Mouse (Mus musculus) lung, postnatal 10 days (tissue): ENCODE results near the gene Slc22a12.

Experiments used
- DNase-seq: peaks from one replicate; pipeline ENCODE4 v3.0.0; 2021

Slc22a12 gene

GRCm38 (mm10) chr19:6513389-6514139, 29.3 kb downstream of the Slc22a12 start:
- DNase-seq: no peak

GRCm38 (mm10) chr19:6510546-6510945, 32.3 kb downstream of the Slc22a12 start:
- no peak for DNase-seq

- no peak for DNase-seq
Measured at GRCm38 (mm10) chr19:6509881-6510280, 33.0 kb downstream of the Slc22a12 start.

GRCm38 (mm10) chr19:6507393-6507792, 35.4 kb downstream of the Slc22a12 start:
- DNase-seq: no peak

GRCm38 (mm10) chr19:6504656-6505045, 38.2 kb downstream of the Slc22a12 start:
- no peak for DNase-seq

- peak; percentile 25 for DNase-seq
Measured at GRCm38 (mm10) chr19:6503926-6504655, 38.7 kb downstream of the Slc22a12 start.

- peak; percentile 71 for DNase-seq
Measured at GRCm38 (mm10) chr19:6502543-6503319, 40.1 kb downstream of the Slc22a12 start.

GRCm38 (mm10) chr19:6502035-6502541, 40.7 kb downstream of the Slc22a12 start:
- DNase-seq: peak; percentile 38

GRCm38 (mm10) chr19:6500636-6501025, 42.2 kb downstream of the Slc22a12 start:
- DNase-seq: no peak

GRCm38 (mm10) chr19:6499860-6500635, 42.8 kb downstream of the Slc22a12 start:
- DNase-seq: no peak

GRCm38 (mm10) chr19:6498350-6499131, 44.3 kb downstream of the Slc22a12 start:
- no peak for DNase-seq

GRCm38 (mm10) chr19:6497803-6498202, 45.0 kb downstream of the Slc22a12 start:
- DNase-seq: no peak

- DNase-seq: peak; percentile 31
Measured at GRCm38 (mm10) chr19:6497150-6497801, 45.6 kb downstream of the Slc22a12 start.

GRCm38 (mm10) chr19:6496462-6497149, 46.2 kb downstream of the Slc22a12 start:
- no peak for DNase-seq

GRCm38 (mm10) chr19:6495714-6496113, 47.1 kb downstream of the Slc22a12 start:
- no peak for DNase-seq

GRCm38 (mm10) chr19:6494504-6495170, 48.2 kb downstream of the Slc22a12 start:
- no peak for DNase-seq

GRCm38 (mm10) chr19:6494032-6494431, 48.8 kb downstream of the Slc22a12 start:
- DNase-seq: no peak

GRCm38 (mm10) chr19:6493219-6493618, 49.6 kb downstream of the Slc22a12 start:
- DNase-seq: no peak

- peak; percentile 74 for DNase-seq
Measured at GRCm38 (mm10) chr19:6492124-6492523, 50.7 kb downstream of the Slc22a12 start.

GRCm38 (mm10) chr19:6491538-6491937, 51.3 kb downstream of the Slc22a12 start:
- DNase-seq: no peak
